Mouse (Mus musculus) ES-Bruce4 (cell line): ENCODE data around the gene Ube2e2.

Experiments
- CTCF ChIP-seq: IDR thresholded peaks from one replicate; pipeline ENCODE4 v1.8.1; 2011; ENCODE audit warnings: low read depth, low read length
- EP300 ChIP-seq: IDR thresholded peaks from 2 replicates; pipeline ENCODE4 v1.6.1; 2011; ENCODE audit warnings: low read depth, low read length; ENCODE audit not compliant: insufficient read depth

GRCm38 (mm10) chr14:18569615-18570014 lies 324.5 kb downstream of the Ube2e2 start:
- TF ChIP-seq CTCF (no peak), EP300 (no peak)
